Mouse (Mus musculus): ENCODE measurements at regions not wholly inside any gene's neighbourhood (a gene's known extent, or its start where the extent isn't known, plus 50 kb on each side); places are given as distances from the start of the nearest gene placed in this dataset.

DNA sequence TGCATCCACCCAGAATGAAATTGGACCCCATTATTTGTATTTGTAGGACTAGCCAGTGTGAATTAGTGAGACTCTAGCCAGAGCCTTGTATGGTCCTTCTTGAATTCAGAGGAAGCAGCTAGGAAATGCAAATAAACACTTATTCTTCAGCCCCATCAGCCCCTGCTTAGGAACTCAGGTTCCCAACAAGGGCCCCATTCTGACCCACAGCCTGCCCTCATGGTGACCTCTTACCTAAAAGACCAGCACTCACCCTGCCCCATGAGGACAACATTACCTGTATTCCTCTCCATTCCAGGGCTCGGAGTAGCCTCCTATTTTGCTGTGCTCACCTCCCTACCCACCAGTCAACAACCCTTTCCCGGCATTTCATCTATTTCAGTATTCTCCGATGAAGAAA is 283.6 kb upstream of the Noct start:
- WGBS, result 67% methylated on average over 3 of the region's 3 CpGs
- Histone ChIP-seq H3K27me3 (ENCODE audit: control insufficient read depth, insufficient read depth, low read length) (no peaks in the 10 kb centered on the region), H3K9ac (replicated peaks; ENCODE audit: low read depth, low read length) (no peak overlapping the region), H3K27ac (ENCODE audit: low read depth, low read length) (no peak overlapping the region), H3K4me2 (ENCODE audit: low read depth, low read length) (no peak overlapping the region), H3K4me3 (ENCODE audit: low read depth, low read length) (no peak overlapping the region), H3K4me1 (ENCODE audit: control insufficient read depth, insufficient read depth, low read length) (no peaks in the 10 kb centered on the region), H3K36me3 (ENCODE audit: control insufficient read depth, insufficient read depth, low read length) (no peaks in the 10 kb centered on the region), H3K9me3 (ENCODE audit: control insufficient read depth, low read length) (no peaks in the 10 kb centered on the region)
- no peak for ATAC-seq (ENCODE audit: low read depth)

DNA sequence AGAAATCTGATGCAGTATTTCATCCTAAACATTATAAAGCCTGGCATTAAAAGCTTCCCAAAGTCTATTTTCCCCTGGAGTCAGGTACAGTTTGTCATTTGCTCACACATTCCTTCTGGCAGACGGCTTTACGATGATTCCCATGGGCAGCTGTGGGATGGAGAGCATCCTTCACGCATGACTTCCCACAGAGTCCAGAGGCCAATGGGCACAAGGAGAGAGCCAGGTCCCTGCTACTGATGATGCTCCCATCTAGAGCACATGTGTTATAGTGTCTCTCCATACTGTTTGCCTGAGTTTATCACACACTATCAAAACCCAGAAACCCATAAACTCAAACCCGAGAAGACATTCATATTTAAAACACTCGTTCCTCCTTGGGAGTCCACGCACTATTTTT is 270.8 kb upstream of the Noct start:
- Histone ChIP-seq H3K9me3 (ENCODE audit: control insufficient read depth, low read length) (no peaks in the 10 kb centered on the region), H3K36me3 (ENCODE audit: control insufficient read depth, insufficient read depth, low read length) (no peaks in the 10 kb centered on the region), H3K27me3 (ENCODE audit: control insufficient read depth, insufficient read depth, low read length) (no peaks in the 10 kb centered on the region), H3K9ac (replicated peaks; ENCODE audit: low read depth, low read length) (no peak overlapping the region), H3K4me1 (ENCODE audit: control insufficient read depth, insufficient read depth, low read length) (no peaks in the 10 kb centered on the region), H3K27ac (ENCODE audit: low read depth, low read length) (no peak overlapping the region), H3K4me3 (ENCODE audit: low read depth, low read length) (no peak overlapping the region), H3K4me2 (ENCODE audit: low read depth, low read length) (no peak overlapping the region)
- 56% methylated on average over 6 of the region's 6 CpGs for WGBS
- peak; percentile 34; the same call in 1 of the 2 replicates for ATAC-seq (ENCODE audit: low read depth)

- Histone ChIP-seq H3K4me2 (ENCODE audit: low read depth, low read length) (no peak overlapping the region), H3K27me3 (ENCODE audit: control insufficient read depth, insufficient read depth, low read length) (no peaks in the 10 kb centered on the region), H3K9ac (replicated peaks; ENCODE audit: low read depth, low read length) (no peak overlapping the region), H3K27ac (ENCODE audit: low read depth, low read length) (no peak overlapping the region), H3K36me3 (ENCODE audit: control insufficient read depth, insufficient read depth, low read length) (no peaks in the 10 kb centered on the region), H3K9me3 (ENCODE audit: control insufficient read depth, low read length) (no peaks in the 10 kb centered on the region), H3K4me3 (ENCODE audit: low read depth, low read length) (no peak overlapping the region), H3K4me1 (ENCODE audit: control insufficient read depth, insufficient read depth, low read length) (no peaks in the 10 kb centered on the region)
- 75% methylated on average over 2 of the region's 2 CpGs for WGBS
- no peak for ATAC-seq (ENCODE audit: low read depth)
These were observed 253.9 kb upstream of the Noct start for GRCm38 (mm10) chr3:50970386-50970785.

GRCm38 (mm10) chr3:50973081-50973480 is 251.2 kb upstream of the Noct start:
- H3K27ac ChIP-seq (ENCODE audit: low read depth, low read length), result 0 out of 2 replicates have a peak overlapping the region, but pooled peaks have one; percentile 7
- no peaks in the 10 kb centered on the region for H3K4me1 ChIP-seq (ENCODE audit: control insufficient read depth, insufficient read depth, low read length)
- H3K9ac ChIP-seq (replicated peaks; ENCODE audit: low read depth, low read length), result no peak overlapping the region
- no peak overlapping the region for H3K4me3 ChIP-seq (ENCODE audit: low read depth, low read length)
- no peaks in the 10 kb centered on the region for H3K9me3 ChIP-seq (ENCODE audit: control insufficient read depth, low read length)
- H3K4me2 ChIP-seq (ENCODE audit: low read depth, low read length), result no peak overlapping the region
- H3K36me3 ChIP-seq (ENCODE audit: control insufficient read depth, insufficient read depth, low read length), result no peaks in the 10 kb centered on the region
- WGBS, result 47% methylated on average over 6 of the region's 6 CpGs
- no peaks in the 10 kb centered on the region for H3K27me3 ChIP-seq (ENCODE audit: control insufficient read depth, insufficient read depth, low read length)
- peak; percentile 74 for ATAC-seq (ENCODE audit: low read depth)

GRCm38 (mm10) chr3:50976141-50976780 is 248.0 kb upstream of the Noct start:
- H3K4me3 ChIP-seq (ENCODE audit: low read depth, low read length), result no peak overlapping the region

GRCm38 (mm10) chr3:50976818-50977217 is 247.4 kb upstream of the Noct start:
- H3K27me3 ChIP-seq (ENCODE audit: control insufficient read depth, insufficient read depth, low read length), result no peaks in the 10 kb centered on the region
- no peak overlapping the region for H3K4me3 ChIP-seq (ENCODE audit: low read depth, low read length)
- H3K9ac ChIP-seq (replicated peaks; ENCODE audit: low read depth, low read length), result no peak overlapping the region
- no peaks in the 10 kb centered on the region for H3K4me1 ChIP-seq (ENCODE audit: control insufficient read depth, insufficient read depth, low read length)
- H3K27ac ChIP-seq (ENCODE audit: low read depth, low read length), result no peak overlapping the region
- H3K9me3 ChIP-seq (ENCODE audit: control insufficient read depth, low read length), result no peaks in the 10 kb centered on the region
- H3K36me3 ChIP-seq (ENCODE audit: control insufficient read depth, insufficient read depth, low read length), result no peaks in the 10 kb centered on the region
- no peak for ATAC-seq (ENCODE audit: low read depth)
- no peak overlapping the region for H3K4me2 ChIP-seq (ENCODE audit: low read depth, low read length)
- WGBS, result 86% methylated on average over 6 of the region's 6 CpGs

More at GRCm38 (mm10) chr3:50976141-50976780, 248.0 kb upstream of the Noct start:
- Histone ChIP-seq H3K4me2 (ENCODE audit: low read depth, low read length) (no peak overlapping the region), H3K4me1 (ENCODE audit: control insufficient read depth, insufficient read depth, low read length) (no peaks in the 10 kb centered on the region), H3K36me3 (ENCODE audit: control insufficient read depth, insufficient read depth, low read length) (no peaks in the 10 kb centered on the region), H3K9ac (replicated peaks; ENCODE audit: low read depth, low read length) (no peak overlapping the region), H3K9me3 (ENCODE audit: control insufficient read depth, low read length) (no peaks in the 10 kb centered on the region), H3K27me3 (ENCODE audit: control insufficient read depth, insufficient read depth, low read length) (no peaks in the 10 kb centered on the region), H3K27ac (ENCODE audit: low read depth, low read length) (no peak overlapping the region)
- 87% methylated on average over 5 of the region's 5 CpGs for WGBS
- no peak for ATAC-seq (ENCODE audit: low read depth)

GRCm38 (mm10) chr3:50978636-50979035 is 245.6 kb upstream of the Noct start:
- no peak overlapping the region for H3K27ac ChIP-seq (ENCODE audit: low read depth, low read length)
- 94% methylated on average over 5 of the region's 5 CpGs for WGBS
- no peaks in the 10 kb centered on the region for H3K9me3 ChIP-seq (ENCODE audit: control insufficient read depth, low read length)
- no peak overlapping the region for H3K4me3 ChIP-seq (ENCODE audit: low read depth, low read length)
- ATAC-seq (ENCODE audit: low read depth), result no peak
- no peak overlapping the region for H3K9ac ChIP-seq (replicated peaks; ENCODE audit: low read depth, low read length)
- H3K27me3 ChIP-seq (ENCODE audit: control insufficient read depth, insufficient read depth, low read length), result no peaks in the 10 kb centered on the region
- no peaks in the 10 kb centered on the region for H3K36me3 ChIP-seq (ENCODE audit: control insufficient read depth, insufficient read depth, low read length)
- H3K4me1 ChIP-seq (ENCODE audit: control insufficient read depth, insufficient read depth, low read length), result no peaks in the 10 kb centered on the region; the same call in 1 of the 2 replicates
- H3K4me2 ChIP-seq (ENCODE audit: low read depth, low read length), result no peak overlapping the region

- WGBS, result 79% methylated on average over 3 of the region's 3 CpGs
- Histone ChIP-seq H3K36me3 (ENCODE audit: control insufficient read depth, insufficient read depth, low read length) (no peaks in the 10 kb centered on the region), H3K4me1 (ENCODE audit: control insufficient read depth, insufficient read depth, low read length) (peaks cover 6% of the 10 kb centered on the region), H3K9ac (replicated peaks; ENCODE audit: low read depth, low read length) (no peak overlapping the region), H3K9me3 (ENCODE audit: control insufficient read depth, low read length) (no peaks in the 10 kb centered on the region), H3K27me3 (ENCODE audit: control insufficient read depth, insufficient read depth, low read length) (no peaks in the 10 kb centered on the region), H3K4me2 (ENCODE audit: low read depth, low read length) (no peak overlapping the region), H3K27ac (ENCODE audit: low read depth, low read length) (no peak overlapping the region), H3K4me3 (ENCODE audit: low read depth, low read length) (no peak overlapping the region)
- ATAC-seq (ENCODE audit: low read depth), result no peak
These were observed 244.7 kb upstream of the Noct start for GRCm38 (mm10) chr3:50979592-50979991.

- peaks cover 6% of the 10 kb centered on the region for H3K4me1 ChIP-seq (ENCODE audit: control insufficient read depth, insufficient read depth, low read length)
- H3K4me3 ChIP-seq (ENCODE audit: low read depth, low read length), result no peak overlapping the region
- H3K9me3 ChIP-seq (ENCODE audit: control insufficient read depth, low read length), result no peaks in the 10 kb centered on the region
- H3K27ac ChIP-seq (ENCODE audit: low read depth, low read length), result no peak overlapping the region
- no peak overlapping the region for H3K9ac ChIP-seq (replicated peaks; ENCODE audit: low read depth, low read length)
- no peak for ATAC-seq (ENCODE audit: low read depth)
- no peak overlapping the region for H3K4me2 ChIP-seq (ENCODE audit: low read depth, low read length)
- H3K36me3 ChIP-seq (ENCODE audit: control insufficient read depth, insufficient read depth, low read length), result no peaks in the 10 kb centered on the region
- no peaks in the 10 kb centered on the region for H3K27me3 ChIP-seq (ENCODE audit: control insufficient read depth, insufficient read depth, low read length)
- WGBS, result 96% methylated on average over 7 of the region's 7 CpGs
These were observed 242.5 kb upstream of the Noct start for GRCm38 (mm10) chr3:50981751-50982150.

All from neural tube, embryonic 14.5 days (tissue).